Mouse (Mus musculus) induced T-regulatory cell, adult 2 months (primary cell): Measurements from ENCODE around the gene Tmem132c.

Experiments
- DNase-seq: peaks from one replicate; pipeline ENCODE4 v3.0.0-alpha.2; 2012; ENCODE audit warnings: low read depth

Gene Tmem132c

GRCm38 (mm10) chr5:127491724-127492123 lies 250.1 kb downstream of the Tmem132c start:
- no peak for DNase-seq

GRCm38 (mm10) chr5:127496895-127497294 lies 255.3 kb downstream of the Tmem132c start:
- DNase-seq: no peak

- DNase-seq: no peak
These were observed 257.7 kb downstream of the Tmem132c start for GRCm38 (mm10) chr5:127499151-127499827.

GRCm38 (mm10) chr5:127502838-127503237 lies 261.2 kb downstream of the Tmem132c start:
- DNase-seq: no peak

GRCm38 (mm10) chr5:127505697-127506096 lies 264.1 kb downstream of the Tmem132c start:
- no peak for DNase-seq

- peak; percentile 1 for DNase-seq
These were observed 270.0 kb downstream of the Tmem132c start for GRCm38 (mm10) chr5:127511653-127512052.

GRCm38 (mm10) chr5:127515960-127516359 lies 274.4 kb downstream of the Tmem132c start:
- DNase-seq: no peak

GRCm38 (mm10) chr5:127522744-127523476 lies 281.3 kb downstream of the Tmem132c start:
- no peak for DNase-seq

- DNase-seq: no peak
These were observed 285.9 kb downstream of the Tmem132c start for GRCm38 (mm10) chr5:127527344-127527974.

GRCm38 (mm10) chr5:127537508-127537907 lies 295.9 kb downstream of the Tmem132c start:
- DNase-seq: no peak

GRCm38 (mm10) chr5:127546585-127546991 lies 305.0 kb downstream of the Tmem132c start:
- no peak for DNase-seq

GRCm38 (mm10) chr5:127548136-127548535 lies 306.5 kb downstream of the Tmem132c start:
- DNase-seq: no peak

GRCm38 (mm10) chr5:127561086-127561485 lies 319.5 kb downstream of the Tmem132c start:
- no peak for DNase-seq

GRCm38 (mm10) chr5:127567165-127567741 lies 325.6 kb downstream of the Tmem132c start:
- no peak for DNase-seq

- peak; percentile 8 for DNase-seq
These were observed 335.8 kb downstream of the Tmem132c start for GRCm38 (mm10) chr5:127577419-127577818.

GRCm38 (mm10) chr5:127583658-127584057 lies 342.1 kb downstream of the Tmem132c start:
- no peak for DNase-seq

GRCm38 (mm10) chr5:127587854-127588253 lies 346.2 kb downstream of the Tmem132c start:
- DNase-seq: peak; percentile 20

GRCm38 (mm10) chr5:127592406-127592805 lies 350.8 kb downstream of the Tmem132c start:
- DNase-seq: no peak

- no peak for DNase-seq
These were observed 351.2 kb downstream of the Tmem132c start for GRCm38 (mm10) chr5:127592854-127593253.

GRCm38 (mm10) chr5:127595676-127596075 lies 354.1 kb downstream of the Tmem132c start:
- DNase-seq: no peak

- no peak for DNase-seq
These were observed 355.3 kb downstream of the Tmem132c start for GRCm38 (mm10) chr5:127596862-127597261.

GRCm38 (mm10) chr5:127602996-127603395 lies 361.4 kb downstream of the Tmem132c start:
- no peak for DNase-seq

- no peak for DNase-seq
These were observed 365.9 kb downstream of the Tmem132c start for GRCm38 (mm10) chr5:127607507-127607906.
